Mouse (Mus musculus): ENCODE measurements around the gene Mlkl.
A peak's percentile ranks its signal among the peaks of the same experiment; 100 is the strongest.

Mlkl gene

GRCm38 (mm10) chr8:111337890-111338347 lies at the start of gene Mlkl:
Gene Mlkl (minus strand): TSS chr8:111338177.
- peak; percentile 70 for DNase-seq (ENCODE audit: low spot score)

GRCm38 (mm10) chr8:111385915-111386314 lies 47.9 kb upstream of the Mlkl start:
- no peak for DNase-seq (ENCODE audit: low spot score)

DNA sequence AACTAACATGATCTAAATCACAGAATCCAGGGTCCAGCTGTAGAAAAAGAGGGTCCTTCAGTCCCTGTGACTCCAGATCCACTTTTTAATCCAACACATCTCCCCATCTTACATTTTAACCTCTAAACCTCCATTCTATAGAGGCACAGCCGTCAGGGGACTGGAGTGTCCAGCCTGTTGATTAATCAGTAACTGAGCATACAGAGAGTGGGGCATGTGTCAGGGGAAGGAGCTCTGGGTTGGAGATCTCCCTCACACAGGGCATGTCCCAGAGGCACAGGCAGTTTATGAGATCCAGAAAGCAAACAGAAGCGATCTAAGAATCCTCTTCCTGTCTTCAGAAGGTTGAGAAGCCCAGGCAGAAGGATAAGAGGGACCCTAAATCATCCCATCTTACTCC lies 46.7 kb upstream of the Mlkl start:
- DNase-seq (ENCODE audit: low spot score), result no peak

GRCm38 (mm10) chr8:111375192-111375591 lies 37.2 kb upstream of the Mlkl start:
- DNase-seq (ENCODE audit: low spot score), result no peak

- no peak for DNase-seq (ENCODE audit: low spot score)
Observed at GRCm38 (mm10) chr8:111369711-111370110, 31.7 kb upstream of the Mlkl start.

DNA sequence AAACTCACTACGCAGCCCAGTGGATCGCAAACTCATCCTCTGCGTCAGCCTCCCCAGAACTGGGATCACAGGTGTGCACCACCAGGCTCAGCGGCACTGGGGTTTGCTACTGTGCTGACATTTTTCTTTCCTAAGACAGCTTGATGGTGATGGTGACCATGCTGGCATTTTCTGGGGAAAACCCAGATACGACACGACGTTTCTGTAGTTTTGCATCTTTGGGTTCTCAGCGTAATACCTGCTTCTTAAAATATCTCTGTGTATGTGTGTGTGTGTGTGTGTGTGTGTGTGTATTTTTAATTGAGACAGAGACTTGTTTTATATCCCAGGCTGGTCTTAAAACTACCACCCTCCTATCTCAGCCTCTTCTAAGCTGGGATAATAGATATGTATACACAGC lies 29.4 kb upstream of the Mlkl start:
- no peak for DNase-seq (ENCODE audit: low spot score)

DNA sequence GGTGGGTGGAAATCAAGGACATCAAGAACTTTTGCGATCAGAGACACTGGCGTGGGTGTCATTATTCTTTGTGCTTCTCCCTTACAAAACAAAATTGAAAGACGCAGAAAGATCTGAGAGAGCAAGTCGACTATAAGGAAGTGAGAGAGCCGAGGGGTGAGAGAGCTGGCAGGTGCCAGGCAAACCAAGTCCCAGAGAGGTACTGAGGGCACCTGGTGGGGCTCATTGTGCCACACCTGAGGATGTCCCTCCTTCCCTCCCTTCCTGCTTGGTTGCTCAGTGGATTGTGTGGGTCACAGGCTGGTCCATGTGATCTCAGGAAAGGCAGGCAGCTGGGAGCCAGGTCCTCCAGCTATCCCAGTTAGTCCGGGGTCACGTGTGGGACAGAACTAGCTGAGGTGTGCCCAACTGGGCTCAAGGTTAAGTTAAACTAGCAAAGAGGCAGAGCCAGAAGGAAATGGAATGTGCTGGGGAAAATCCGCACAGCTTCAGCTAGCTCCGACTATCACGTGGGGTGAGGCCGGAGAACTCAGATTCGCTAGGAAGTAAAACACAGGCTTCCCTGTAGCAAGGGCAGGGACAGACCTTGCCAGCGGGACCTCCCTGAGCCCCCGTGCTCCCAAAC lies 28.7 kb upstream of the Mlkl start:
- DNase-seq (ENCODE audit: low spot score), result no peak

DNA sequence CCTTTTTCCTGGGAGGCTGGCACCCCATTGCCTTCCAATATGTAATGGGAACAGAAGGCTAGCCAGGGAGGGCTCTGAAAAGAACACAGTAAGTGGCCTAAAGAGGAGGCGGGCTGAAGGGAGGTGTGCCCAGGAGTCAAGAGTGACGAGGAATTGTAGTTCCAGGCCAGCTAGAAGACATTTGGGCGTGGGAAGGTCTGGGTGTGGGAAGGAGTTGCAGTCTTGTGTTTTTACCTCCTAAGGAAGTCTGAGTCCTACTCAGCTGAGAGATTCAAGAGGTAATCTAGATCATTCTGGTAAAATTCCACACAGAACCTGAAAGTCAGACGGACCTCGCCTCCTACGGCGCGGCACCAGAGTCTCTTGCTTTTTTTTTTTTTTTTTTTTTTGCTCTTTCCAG lies 25.5 kb upstream of the Mlkl start:
- DNase-seq (ENCODE audit: low spot score), result no peak

DNA sequence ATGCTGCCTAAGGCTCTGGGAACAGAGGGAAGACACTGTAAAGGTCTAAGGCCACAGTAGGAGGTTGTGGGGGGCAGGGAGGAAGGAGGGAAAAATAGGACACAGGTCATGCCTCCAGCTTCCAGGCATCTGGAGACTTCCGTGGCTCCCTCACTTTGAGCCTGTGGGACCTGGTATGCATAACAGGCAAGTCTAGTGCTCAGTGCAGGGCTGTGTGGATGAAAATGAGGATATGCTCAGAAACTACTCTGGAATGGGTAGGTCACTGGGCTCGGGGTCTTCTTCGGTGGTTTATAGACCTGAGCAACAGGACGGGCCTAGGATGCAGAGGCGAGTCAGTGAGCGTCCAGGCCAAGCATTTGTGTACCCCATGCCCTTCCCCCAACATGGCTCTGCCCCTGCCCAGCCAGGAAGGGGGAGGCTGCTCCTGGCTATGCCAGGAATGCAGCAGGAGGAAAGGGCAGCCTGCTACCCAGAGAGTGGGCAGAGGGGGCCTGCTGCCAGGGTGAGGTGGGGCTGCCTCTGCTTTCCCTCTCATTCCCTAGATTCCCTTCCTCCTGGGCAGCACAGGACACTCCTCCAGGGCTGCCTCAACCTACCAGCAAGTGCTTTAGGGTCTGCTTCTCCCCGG lies 22.7 kb upstream of the Mlkl start:
- DNase-seq (ENCODE audit: low spot score), result no peak

DNA sequence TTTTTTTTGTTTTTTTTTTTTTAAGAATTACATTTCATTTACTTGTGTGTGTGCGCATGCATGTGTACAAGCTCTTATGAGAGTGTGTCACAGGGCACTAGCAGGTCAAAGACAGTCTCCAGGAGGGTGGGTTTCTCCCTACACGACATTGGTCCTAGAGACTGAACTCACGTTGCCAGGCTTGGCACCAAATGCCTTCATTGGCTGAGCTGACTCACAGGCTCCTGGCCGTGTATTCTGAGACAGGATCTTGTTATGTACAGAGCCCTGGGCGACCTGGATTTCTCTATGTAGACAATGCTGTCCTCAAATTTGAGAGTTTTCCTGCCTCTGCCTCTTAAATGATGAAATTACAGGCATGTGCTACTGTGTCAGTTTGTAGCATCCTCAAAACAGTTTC lies 22.0 kb upstream of the Mlkl start:
- no peak for DNase-seq (ENCODE audit: low spot score)

DNA sequence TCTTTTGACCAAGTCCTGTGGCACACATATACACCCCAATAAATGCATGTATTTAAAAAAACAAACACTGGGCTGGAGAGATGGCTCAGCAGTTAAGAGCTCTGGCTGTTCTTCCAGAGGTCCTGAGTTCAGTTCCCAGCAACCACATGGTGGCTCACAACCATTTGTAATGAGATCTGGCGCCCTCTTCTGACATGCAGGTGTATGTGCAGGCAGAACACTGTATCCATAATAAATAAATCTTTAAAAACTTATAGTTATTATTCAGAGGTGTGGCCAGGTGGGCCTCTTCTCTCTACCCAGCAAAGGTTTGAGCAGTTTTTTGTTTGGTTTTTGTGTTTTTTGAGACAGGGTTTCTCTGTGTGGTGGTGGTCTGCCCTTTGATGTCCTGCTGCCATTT lies 20.9 kb upstream of the Mlkl start:
- no peak for DNase-seq (ENCODE audit: low spot score)

DNA sequence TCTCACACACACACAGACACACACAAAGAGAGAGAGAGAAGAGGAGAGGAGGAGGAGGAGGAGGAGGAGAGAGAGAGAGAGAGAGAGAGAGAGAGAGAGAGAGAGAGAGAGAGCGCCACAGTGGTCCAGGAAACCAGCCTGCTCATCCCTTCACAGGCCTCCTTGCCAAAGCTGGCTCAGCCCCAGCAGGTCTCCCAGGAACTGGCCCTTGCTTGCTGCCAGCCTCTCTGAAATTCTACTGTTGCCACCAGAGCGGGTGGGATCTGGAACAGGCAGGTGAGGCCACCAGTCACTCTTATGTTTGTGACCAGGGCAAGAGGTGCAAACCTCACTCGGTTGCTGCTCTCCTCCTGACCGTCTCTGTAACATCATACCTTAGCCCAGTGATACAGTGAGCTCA lies 19.5 kb upstream of the Mlkl start:
- no peak for DNase-seq (ENCODE audit: low spot score)

GRCm38 (mm10) chr8:111353497-111353896 lies 15.5 kb upstream of the Mlkl start:
- no peak for DNase-seq (ENCODE audit: low spot score)

- DNase-seq (ENCODE audit: low spot score), result no peak
Observed at GRCm38 (mm10) chr8:111352289-111352688, 14.3 kb upstream of the Mlkl start.

DNA sequence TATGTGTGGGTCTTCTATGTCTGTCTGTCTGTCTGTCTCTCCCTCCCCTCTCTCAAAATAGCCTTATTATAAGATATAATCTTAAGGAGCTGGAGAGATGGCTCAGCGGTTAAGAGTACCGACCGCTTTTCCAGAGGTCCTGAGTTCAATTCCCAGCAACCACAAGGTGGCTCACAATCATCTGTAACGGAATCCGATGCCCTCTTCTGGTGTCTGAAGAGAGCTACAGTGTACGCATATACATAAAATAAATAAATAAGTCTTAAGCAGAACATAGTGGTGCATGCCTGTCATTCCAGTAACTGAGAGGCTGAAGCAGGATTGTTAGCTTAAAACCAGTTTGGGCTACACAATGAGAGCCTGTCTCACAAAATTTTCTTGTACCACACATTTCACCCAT lies 12.6 kb upstream of the Mlkl start:
- DNase-seq (ENCODE audit: low spot score), result no peak

- DNase-seq (ENCODE audit: low spot score), result peak; percentile 92
Observed at GRCm38 (mm10) chr8:111343225-111343624, 5.2 kb upstream of the Mlkl start.

- no peak for DNase-seq (ENCODE audit: low spot score)
Observed at GRCm38 (mm10) chr8:111340186-111340585, 2.2 kb upstream of the Mlkl start.

DNA sequence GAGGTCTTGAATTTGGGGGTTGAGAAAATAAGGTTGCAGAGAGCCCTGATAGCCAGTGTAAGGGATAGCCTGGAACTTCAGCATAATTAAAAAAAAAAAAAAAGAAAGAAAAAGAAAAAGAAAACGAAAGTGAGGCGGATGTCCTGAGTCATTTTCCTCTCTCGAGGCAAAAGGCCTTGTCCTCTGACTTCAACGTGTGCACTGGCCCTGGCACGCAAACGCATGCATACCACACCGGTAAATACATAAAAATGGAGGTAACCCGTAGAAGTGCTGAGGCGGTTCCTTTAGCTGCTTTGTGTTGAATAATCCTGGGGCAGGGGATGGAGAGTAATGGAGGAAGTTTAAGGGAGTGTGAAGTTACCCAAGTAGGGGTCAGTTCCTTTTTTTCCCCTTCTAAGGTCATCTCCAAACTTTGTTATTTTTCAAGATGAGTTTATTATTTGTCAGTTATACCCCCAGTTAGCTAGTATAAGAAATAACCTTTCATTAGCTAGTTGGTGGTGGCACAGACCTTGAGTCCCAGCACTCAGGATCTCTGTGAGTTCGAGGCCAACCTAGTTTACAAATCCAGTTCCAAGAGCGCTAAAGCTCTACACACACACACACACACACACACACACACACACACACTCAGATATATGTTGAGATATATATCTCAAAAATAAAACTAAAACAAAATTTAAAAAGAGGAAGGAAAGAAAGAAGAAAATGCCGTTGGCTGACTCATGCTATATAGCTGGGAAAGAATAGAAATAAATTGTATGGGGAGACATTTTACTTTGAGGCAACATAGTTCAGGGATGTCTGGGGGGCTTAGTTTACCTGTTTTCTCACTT lies 612 bp upstream of the Mlkl start:
- no peak for DNase-seq (ENCODE audit: low spot score)

DNA sequence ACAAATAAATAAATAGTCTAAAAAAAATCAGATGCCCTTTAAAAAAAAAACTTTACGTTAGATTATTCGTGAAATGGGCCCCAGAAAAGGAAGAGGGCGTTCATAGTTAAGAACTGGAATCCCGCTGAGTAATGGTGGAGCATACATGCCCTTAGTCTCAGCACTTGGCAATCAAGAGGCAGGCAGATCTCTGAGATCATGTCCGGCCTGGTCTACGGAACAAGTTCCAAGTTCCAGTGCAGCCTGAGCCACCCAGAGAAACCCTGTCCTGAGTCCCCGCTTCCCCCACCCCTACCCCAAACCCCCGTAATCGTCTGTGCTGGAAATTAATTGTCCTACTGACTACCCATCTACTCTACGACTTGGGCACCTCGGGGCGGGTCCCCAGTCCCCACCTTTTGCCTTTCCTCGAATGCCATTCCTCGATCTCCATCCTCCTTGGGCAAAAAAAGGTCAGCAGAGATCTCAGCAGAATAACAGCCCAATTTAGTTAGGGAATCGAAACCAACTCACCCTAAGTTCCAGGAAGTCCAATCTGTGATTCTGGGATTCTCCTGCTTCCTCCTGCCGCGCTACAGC lies 577 bp downstream of the Mlkl start:
- no peak for DNase-seq (ENCODE audit: low spot score)

DNA sequence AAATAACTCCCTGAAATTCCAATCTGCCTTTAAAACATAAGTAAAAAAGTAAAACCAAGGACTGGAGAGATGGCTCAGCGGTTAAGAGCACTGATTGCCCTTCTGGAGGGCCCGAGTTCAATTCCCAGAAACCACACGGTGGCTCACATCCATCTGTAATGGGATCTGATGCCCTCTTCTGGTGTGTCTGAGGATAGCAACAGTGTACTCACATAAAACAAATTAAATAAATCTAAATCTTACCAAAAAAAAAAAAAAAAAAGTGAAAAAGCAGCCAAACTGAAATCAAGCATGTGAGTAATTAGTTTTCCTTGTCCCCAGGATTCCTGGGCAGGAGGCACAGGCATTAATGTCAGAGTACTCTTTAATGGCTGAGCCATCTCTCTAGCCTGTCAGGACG lies 1.3 kb downstream of the Mlkl start:
- no peak for DNase-seq (ENCODE audit: low spot score)

- no peak for DNase-seq (ENCODE audit: low spot score)
Observed at GRCm38 (mm10) chr8:111325222-111325790, 12.7 kb downstream of the Mlkl start.

GRCm38 (mm10) chr8:111314729-111315128 lies 23.2 kb downstream of the Mlkl start:
- no peak for DNase-seq (ENCODE audit: low spot score)

All from testis, postnatal 10 days (tissue).